Mouse (Mus musculus) mouse embryonic stem cell (cell line): Measurements from ENCODE around the gene Zc3h4.

Experiments used
- in situ Hi-C, 2 experiments: fragments of 300-500 bp; cut with MboI; formaldehyde crosslinking; loops; 1 replicate in 1 of 2; 3 replicates in 1 of 2; pipeline ENCODE4 v1.14.3; 2019 to 2020; ENCODE audit warnings: low sequenced_read_pairs in 2 of 2, low pct_unique_long_range_greater_than_20kb in 1 of 2, mixed read lengths in 1 of 2; ENCODE audit not compliant: unreplicated experiment in 1 of 2

Gene Zc3h4

GRCm38 (mm10) chr7:16422222-16422856 is 21.6 kb downstream of the Zc3h4 start:
- in situ Hi-C loops: no loop called here

DNA sequence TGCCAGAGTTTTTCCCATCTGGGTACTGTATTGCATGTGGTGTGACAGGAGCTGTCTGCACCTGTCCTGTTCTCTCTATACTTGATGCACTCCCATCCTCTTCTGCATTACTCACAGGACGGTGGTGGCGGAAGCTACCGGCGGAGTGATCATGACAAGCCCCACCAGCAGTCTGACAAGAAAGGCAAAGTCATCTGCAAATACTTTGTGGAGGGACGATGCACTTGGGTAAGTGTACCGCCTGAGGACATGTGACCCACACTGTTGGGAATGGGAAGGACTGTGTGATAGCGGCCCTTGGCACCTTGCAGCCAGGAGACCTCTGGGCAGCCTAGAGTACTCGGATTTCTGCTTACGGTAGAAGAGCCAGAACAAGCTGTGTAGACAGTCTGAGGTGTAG is 23.0 kb downstream of the Zc3h4 start:
- in situ Hi-C loops: no loop called here

GRCm38 (mm10) chr7:16425721-16426120 is 25.0 kb downstream of the Zc3h4 start:
- in situ Hi-C loops: no loop called here

- in situ Hi-C loops: no loop called here
These were observed 25.5 kb downstream of the Zc3h4 start for GRCm38 (mm10) chr7:16426129-16426729.

GRCm38 (mm10) chr7:16433352-16433971 is 32.8 kb downstream of the Zc3h4 start:
- in situ Hi-C loops: no loop called here

DNA sequence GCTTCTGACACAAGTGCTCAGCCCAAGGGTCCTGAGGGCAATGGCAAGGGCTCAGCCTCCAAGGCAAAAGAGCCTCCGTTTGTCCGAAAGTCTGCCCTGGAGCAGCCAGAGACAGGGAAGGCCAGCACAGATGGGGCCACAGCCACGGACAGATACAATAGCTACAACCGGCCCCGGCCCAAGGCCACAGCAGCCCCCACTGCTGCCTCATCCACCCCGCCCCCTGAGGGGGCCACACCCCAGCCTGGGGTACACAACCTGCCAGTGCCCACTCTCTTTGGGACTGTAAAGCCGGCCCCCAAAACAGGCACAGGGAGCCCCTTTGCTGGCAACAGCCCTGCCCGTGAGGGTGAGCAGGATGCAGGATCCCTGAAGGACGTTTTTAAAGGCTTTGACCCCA is 34.4 kb downstream of the Zc3h4 start:
- in situ Hi-C loops: no loop called here

- in situ Hi-C loops: no loop called here
These were observed 40.5 kb downstream of the Zc3h4 start for GRCm38 (mm10) chr7:16441241-16441640.

- in situ Hi-C loops: no loop called here
These were observed 50.9 kb downstream of the Zc3h4 start for GRCm38 (mm10) chr7:16451656-16452055.

DNA sequence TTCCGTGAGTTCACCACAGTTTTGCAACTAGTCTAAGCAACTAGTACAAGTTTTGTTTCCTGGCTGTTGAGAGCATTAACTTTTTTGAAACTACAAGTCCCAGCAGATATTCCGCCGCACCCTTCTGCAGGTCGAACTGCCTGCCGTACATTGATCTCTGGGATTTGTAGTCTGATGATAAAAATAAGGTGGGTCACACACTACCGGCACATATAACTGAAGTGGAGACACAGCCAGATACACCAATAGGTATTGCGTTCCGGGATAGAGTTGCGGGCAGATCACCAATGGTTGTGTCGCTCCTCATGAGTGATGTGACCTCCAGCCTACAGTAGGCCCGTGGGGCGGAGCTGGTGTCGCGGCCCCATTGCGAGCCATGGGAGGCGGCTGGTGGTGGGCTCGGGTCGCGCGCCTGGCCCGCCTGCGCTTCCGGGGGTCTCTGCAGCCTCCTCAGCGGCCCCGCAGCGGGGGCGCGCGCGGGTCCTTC is 51.9 kb downstream of the Zc3h4 start, which contains the start of gene Tmem160:
Tmem160 (plus strand) TSS at position 193 of the 487 bp plus-strand sequence.
- in situ Hi-C loops: no loop called here

GRCm38 (mm10) chr7:16453118-16453711 is 52.5 kb downstream of the Zc3h4 start:
- in situ Hi-C loops: no loop called here

DNA sequence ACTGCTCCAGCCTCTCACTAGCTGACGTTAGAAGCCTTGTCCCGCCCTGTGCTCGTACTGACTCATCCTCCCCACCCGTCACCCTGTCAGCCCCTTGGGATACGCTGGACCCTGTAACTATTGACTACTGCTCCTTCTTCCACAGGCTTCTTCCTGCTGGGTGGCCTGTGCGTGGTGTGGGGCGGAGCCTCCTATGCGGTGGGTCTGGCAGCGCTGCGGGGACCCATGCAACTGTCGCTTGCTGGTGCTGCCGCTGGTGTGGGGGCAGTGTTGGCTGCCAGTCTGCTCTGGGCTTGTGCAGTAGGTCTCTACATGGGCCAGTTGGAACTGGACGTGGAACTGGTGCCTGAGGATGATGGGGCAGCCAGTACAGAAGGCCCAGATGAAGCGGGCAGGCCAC is 54.3 kb downstream of the Zc3h4 start:
- in situ Hi-C loops: loop anchor here in 1 of 2 experiments (5.0 kb wide), 1 partner anchor 48 kb away; no protein-coding TSS in a partner anchor

DNA sequence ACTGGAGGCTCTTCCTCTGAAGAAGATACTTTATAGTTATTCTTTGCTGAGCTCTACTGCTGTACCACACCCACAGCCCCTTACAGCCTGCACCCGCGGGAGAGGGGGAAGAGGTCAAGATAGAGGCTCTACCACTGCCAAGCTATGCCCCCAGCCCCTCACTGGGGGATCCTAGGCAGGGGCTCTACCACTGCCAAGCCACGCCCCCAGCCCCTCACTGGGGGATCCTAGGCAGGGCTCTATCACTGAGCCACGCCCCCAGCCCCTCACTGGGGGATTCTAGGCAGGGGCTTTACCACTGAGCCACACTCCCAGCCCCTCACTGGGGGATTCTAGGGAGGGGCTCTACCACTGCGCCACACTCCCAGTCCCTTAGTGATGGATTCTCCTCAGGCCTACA is 55.6 kb downstream of the Zc3h4 start:
- in situ Hi-C loops: loop anchor here in 1 of 2 experiments (5.0 kb wide), 1 partner anchor 49 kb away; no protein-coding TSS in a partner anchor

DNA sequence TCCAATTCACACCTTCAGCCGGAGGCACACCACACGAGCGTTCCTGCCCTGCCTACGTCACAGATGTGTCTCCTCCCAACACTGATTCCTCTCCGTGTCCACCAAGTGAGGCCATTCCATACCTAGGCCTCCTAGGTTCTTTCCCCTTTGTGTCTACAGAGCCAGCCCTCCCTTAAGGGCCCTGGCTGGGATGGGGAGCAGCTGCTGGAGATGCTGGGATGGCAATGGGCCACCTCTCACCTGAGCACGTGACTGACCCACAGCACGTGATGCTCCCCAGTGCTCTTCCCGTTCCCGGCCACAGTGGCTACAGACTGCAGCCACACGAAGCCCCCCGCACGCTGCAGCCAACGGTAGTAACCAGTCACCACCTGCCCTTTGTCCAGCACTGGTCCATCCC is 59.9 kb downstream of the Zc3h4 start:
- in situ Hi-C loops: no loop called here

DNA sequence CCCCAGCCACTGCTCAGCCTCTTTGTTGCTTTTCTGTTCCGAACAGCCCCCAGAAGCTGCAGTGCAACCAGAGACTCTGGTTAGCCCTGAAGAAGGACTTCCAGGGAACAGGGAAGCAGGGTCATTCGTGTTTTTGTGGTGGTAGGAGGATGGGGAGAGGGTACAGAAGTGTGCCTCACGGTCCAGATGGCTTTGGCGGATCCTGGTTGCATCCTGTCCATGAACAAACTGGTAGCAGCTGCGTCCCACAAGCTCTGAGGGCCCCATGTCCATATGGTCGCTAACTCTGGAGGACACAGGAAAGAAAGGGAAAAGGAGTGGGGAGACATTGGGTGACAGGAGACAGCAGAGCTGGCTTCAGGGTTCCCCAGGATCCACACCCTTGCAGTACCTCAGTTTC is 60.4 kb downstream of the Zc3h4 start:
- in situ Hi-C loops: no loop called here

- in situ Hi-C loops: no loop called here
These were observed 61.0 kb downstream of the Zc3h4 start for GRCm38 (mm10) chr7:16461705-16462104.

GRCm38 (mm10) chr7:16463214-16463613 is 62.5 kb downstream of the Zc3h4 start:
- in situ Hi-C loops: no loop called here

DNA sequence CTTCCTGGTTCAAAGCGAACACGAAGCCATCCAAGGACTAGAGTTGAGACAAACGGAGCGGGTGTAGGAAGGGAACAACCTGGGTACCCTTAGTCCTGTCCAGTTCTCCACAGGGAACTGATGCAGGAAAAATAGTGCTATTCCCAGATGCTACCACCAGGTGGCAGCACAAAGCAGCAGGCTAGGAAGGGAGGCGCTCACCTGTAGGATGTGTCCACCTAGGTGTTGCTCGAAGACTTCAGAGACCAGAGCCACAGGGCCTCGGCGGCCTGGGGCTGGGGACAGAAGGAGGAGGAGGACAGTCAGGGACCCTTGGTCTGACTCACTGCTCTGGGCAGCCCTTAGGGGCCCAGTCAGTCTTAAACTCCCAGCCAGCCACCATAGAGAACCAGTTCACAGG is 64.5 kb downstream of the Zc3h4 start:
- in situ Hi-C loops: no loop called here

DNA sequence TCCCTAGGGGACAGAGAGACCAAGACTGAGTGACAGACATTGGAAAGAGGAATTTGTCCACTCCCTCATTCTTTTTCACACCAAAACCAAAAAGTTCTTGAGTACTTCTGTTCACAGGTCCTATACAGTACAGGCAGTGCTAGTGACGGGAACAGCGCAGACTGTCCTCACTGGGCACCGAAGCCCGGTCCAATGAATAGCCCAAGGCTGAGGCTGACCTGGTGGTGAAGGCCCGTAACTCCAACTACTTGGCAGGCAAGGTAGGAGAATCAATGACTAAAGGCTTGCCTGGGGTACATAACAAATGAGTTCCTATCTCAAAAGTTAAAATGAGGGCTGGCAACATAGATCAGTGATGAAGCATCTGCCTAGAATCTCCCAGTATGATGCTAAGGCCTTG is 64.9 kb downstream of the Zc3h4 start:
- in situ Hi-C loops: no loop called here

DNA sequence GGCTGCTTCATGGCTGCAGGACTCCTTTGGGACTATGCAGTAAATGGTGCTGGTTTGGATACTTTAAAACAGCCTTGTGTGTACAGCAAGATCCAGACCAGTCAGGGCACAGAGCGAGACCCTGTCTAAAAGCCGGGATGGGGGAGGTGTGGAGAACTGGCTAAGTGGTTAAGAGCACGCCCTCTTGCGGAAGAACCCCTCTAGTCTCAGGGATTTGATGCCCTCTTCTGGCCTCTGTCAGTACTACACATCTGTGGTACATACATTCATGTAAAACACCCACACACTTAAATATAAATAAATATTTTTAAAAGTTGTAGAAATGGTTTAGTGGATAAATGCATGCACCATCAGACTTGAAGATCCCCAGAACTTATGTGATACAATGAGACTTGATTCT is 65.9 kb downstream of the Zc3h4 start:
- in situ Hi-C loops: no loop called here
